In genomic region chr17:15381092-15381860, GRCm38 (mm10) we compare ENCODE assay signal across 8 mouse cellular contexts. TPM values are rescaled to one million over a fixed set of nuclear protein-coding genes. Genes with fewer than 3 reads are reported as not detected.
DNase-seq lines count a peak whose midpoint lies in the region; ATAC-seq and TF ChIP-seq lines count a peak whose summit lies in the region.

No protein-coding gene starts in this region.

- H3K9me3 ChIP-seq in intestine, embryonic 15.5 days: no peaks in the 10 kb centered on the region

- H3K27me3 ChIP-seq in intestine, embryonic 15.5 days (replicated peaks): peaks cover 10% of the 10 kb centered on the region
- H3K27me3 ChIP-seq in myocyte (ENCODE audit: control insufficient read depth, insufficient read depth, insufficient read length): peaks cover 4% of the 10 kb centered on the region

- WGBS in intestine, embryonic 15.5 days: 13% methylated on average over 22 of the region's 22 CpGs

- no peak for TF ChIP-seq POLR2A in myocyte (IDR thresholded peaks at IDR 0.05; ENCODE audit: insufficient read length, low read depth)

- peak overlapping the region; percentile 60 for H3K27ac ChIP-seq in intestine, embryonic 15.5 days

- peak overlapping the region; percentile 40 for H3K4me3 ChIP-seq in intestine, embryonic 15.5 days (replicated peaks)
- H3K4me3 ChIP-seq in myocyte: no peak overlapping the region

- no peaks in the 10 kb centered on the region for H3K79me2 ChIP-seq in myocyte (ENCODE audit: control insufficient read depth, insufficient read depth)

- peak overlapping the region; percentile 72 for H3K4me2 ChIP-seq in intestine, embryonic 15.5 days (replicated peaks)
- H3K4me2 ChIP-seq in myocyte (ENCODE audit: low read depth): peak overlapping the region; percentile 61

- DNase-seq in kidney, adult 18-20 months: peak; percentile 32
- DNase-seq in kidney, postnatal 14 days: no peak
- DNase-seq in embryo, embryonic 11 days: peak; percentile 57
- DNase-seq in natural killer cell, adult 2 months (ENCODE audit: low spot score in 2 of 2): no peak
- no peak for DNase-seq in adipocyte (ENCODE audit: low spot score)
- no peak for DNase-seq in adrenal gland, adult 8-10 months

- H3K36me3 ChIP-seq in intestine, embryonic 15.5 days: no peaks in the 10 kb centered on the region
- no peaks in the 10 kb centered on the region for H3K36me3 ChIP-seq in myocyte (ENCODE audit: control insufficient read depth, insufficient read depth)

- H3K9ac ChIP-seq in intestine, embryonic 15.5 days: peak overlapping the region; percentile 51

- ATAC-seq in intestine, embryonic 15.5 days: peak; percentile 64

- H3ac ChIP-seq in myocyte (ENCODE audit: control insufficient read depth, insufficient read length): no peak overlapping the region

- peaks cover 29% of the 10 kb centered on the region for H3K4me1 ChIP-seq in intestine, embryonic 15.5 days (replicated peaks)

TF ChIP-seq in myocyte, 11 proteins besides CTCF, POLR2A, EP300 and RAD21:
- no peak for TF ChIP-seq TCF12 (IDR thresholded peaks at IDR 0.05; ENCODE audit: insufficient read depth, poor library complexity, severe bottlenecking)
- no peak for TF ChIP-seq SRF (IDR thresholded peaks at IDR 0.05; ENCODE audit: control insufficient read depth, insufficient read length, low read depth)
- no peak for TF ChIP-seq E2F4 (IDR thresholded peaks at IDR 0.05; ENCODE audit: insufficient read depth)
- no peak for TF ChIP-seq MAX (IDR thresholded peaks at IDR 0.05; ENCODE audit: low read depth)
- no peak for TF ChIP-seq USF1 (IDR thresholded peaks at IDR 0.05; ENCODE audit: low read depth)
- TF ChIP-seq MYOG (IDR thresholded peaks at IDR 0.05; ENCODE audit: control insufficient read depth in 1 of 3, insufficient read depth in 1 of 3, insufficient read length in 2 of 3, low read depth in 2 of 3): no peak
- TF ChIP-seq REST (IDR thresholded peaks at IDR 0.05; ENCODE audit: insufficient read depth, insufficient read length): no peak
- no peak for TF ChIP-seq POLR2AphosphoS2 (IDR thresholded peaks at IDR 0.05; ENCODE audit: insufficient read length, low read depth)
- TF ChIP-seq MYOD1 (IDR thresholded peaks at IDR 0.05; ENCODE audit: control insufficient read depth in 1 of 3, insufficient read length in 2 of 3, low read depth in 2 of 3): no peak

RNA-seq across cellular contexts. Expression of gene Dll1, which starts 4.6 kb away (rescaled TPM):
- polyA plus RNA-seq in intestine, embryonic 15.5 days (2015; fragmentation: Nextera tagmentation; extraction: Ambion mirVana): 20.7 and 23.3 TPM in 2 replicates
- polyA plus RNA-seq in myocyte (2012; fragmentation: generic; extraction: Trizol): 13.3 TPM
- 1 to 10 TPM; 3.5 to 6.7 (median 4.5) TPM for total RNA-seq in adrenal gland, adult 8-10 months (2022)

RNA-seq across cellular contexts. Expression of gene Fam120b, which starts 14.7 kb away (rescaled TPM):
- 26.9 and 27.7 TPM in 2 replicates for polyA plus RNA-seq in intestine, embryonic 15.5 days (2015; fragmentation: Nextera tagmentation; extraction: Ambion mirVana)
- polyA plus RNA-seq in myocyte (2012; fragmentation: generic; extraction: Trizol): 8.8 TPM
- total RNA-seq in adrenal gland, adult 8-10 months (2022): 10 to 100 TPM; 23.3 to 35.0 (median 30.0) TPM

Comparison
In these comparisons a context has a peak if more than half of its experiments do, and no peak if none do; other contexts are left out.
1. DNase-seq: peak in kidney, adult 18-20 months (single experiment) and embryo, embryonic 11 days (single experiment); none in kidney, postnatal 14 days (single experiment), natural killer cell, adult 2 months (0 of 2), adipocyte (single experiment) and adrenal gland, adult 8-10 months (single experiment).